Mouse (Mus musculus) frontal cortex, postnatal 10 days (tissue): ENCODE data around the gene Ss18l2.

ENCODE experiments used
- DNase-seq, 2 experiments: peaks; one replicate each; pipeline ENCODE4 v3.0.0; 2022; ENCODE audit warnings: low spot score in 2 of 2, mixed read lengths in 1 of 2

Gene Ss18l2

DNA sequence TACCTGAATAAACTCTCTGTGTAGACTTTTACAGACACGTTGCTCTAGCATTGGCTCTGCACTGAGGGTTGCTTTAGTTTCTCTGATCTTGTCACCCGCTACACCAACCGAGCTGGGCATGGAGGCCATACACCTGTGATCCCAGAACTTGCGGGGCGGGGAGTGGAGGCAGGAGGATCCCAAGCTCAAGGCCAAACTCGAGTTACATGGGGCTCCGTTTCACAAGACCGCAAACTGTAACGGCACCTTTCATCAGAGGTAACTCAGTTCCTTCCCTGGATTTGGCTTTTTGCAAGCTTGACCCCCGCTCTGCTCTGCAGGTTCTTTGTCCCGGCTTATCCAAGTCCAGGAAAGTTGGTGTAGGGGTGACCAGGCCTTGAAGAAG, 5.9 kb upstream of the Ss18l2 start:
- no peak for DNase-seq

DNA sequence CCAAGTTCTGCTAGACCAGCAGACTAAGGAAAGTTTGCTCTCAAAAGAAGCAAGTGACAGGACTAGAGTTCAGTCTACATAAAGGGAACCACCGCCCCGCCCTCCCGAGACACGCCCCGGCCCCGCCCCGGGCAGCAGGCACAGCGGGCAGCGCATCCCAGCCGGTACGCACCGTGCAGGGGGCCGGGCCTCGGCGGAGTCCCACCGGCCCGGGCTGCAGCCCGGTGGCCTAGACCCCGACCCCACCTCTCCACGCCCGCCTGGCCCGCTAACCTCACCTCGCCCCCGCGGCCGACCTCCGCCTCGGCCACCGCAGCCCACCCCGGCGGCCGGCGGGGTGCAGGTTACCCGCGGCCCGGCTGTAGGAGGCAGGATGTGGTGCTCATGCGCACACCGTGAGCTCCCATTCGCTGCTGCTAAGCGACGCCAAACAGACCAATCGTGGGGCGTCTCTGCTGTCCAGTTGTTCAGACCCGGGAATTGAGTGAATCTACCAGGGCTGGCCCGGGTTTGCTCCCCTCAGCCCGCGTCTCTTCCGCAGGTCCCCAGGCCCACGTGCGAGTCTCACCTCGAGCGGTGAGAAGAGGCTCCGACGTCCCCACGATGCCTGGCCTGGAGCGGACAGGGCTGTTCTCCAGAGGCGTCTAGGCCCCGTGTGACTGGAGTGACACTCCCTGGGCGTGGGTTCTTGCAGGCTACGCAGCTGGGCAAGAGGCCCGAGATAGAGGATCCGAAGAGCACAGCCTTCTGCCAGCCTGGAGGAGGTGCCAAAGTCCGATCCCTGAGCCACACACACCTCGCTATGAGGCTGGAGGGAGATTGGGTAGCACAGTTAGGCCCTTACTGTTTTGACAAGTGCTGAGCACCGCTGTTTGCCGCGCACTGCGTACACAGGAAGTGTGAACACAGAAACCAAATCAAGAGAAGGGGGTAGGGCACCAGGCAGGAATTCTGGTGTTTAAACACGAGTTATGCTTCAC, 5.2 kb upstream of the Ss18l2 start, which contains the start of gene Sec22c:
Gene Sec22c, minus strand, starts transcription at position 845 of the 980 bp plus-strand sequence.
- DNase-seq, result peak; percentile 82 to 87

DNA sequence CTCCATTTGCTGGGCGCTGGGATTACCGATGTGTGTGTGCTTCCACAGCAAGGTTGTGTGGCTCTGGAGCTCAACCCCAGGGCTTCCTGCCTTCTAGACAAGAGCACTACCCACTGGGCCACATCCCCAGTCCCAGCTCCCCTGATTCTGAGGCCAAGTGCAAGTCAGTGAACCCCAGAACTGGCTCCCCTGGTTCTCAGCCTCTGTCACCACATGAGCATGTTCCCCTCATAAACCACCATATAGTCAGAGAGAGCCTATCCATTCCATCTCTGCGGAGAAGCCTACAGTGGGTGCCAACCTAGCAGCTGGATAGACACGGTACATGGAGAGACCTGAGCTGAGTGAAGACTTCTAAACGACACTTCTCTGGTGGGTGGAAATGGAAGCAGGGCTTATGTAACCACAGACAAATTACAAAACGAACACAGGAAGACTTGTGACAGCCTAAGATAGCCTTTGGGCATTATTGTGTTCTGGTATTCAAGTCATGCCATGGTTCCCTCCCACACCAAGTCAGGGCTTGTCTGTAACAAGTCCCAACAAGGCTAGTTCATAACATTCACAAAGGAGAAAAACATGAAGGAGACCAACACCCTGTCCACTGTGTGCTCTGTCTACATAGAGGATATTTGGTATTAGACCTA, 4.0 kb upstream of the Ss18l2 start:
- no peak for DNase-seq

DNA sequence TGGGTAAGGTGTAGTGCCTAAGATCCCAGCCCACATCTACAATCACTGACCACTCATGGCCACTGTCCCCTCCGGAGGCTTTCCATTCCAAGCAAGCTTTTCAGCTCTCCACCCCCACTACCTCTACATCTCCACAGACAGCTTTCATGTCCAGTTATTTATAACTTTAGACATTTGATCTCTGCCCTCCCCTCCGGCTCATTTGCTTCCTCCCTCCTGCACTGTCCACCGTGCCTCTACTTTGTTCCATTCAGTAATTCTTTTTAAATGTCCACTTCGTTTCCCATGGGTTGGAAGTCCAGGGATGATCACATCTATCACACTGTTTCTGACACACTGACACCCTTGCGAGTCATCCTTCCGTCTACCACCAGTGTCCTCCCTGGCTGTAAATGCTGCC, 2.3 kb upstream of the Ss18l2 start:
- DNase-seq, result no peak

DNA sequence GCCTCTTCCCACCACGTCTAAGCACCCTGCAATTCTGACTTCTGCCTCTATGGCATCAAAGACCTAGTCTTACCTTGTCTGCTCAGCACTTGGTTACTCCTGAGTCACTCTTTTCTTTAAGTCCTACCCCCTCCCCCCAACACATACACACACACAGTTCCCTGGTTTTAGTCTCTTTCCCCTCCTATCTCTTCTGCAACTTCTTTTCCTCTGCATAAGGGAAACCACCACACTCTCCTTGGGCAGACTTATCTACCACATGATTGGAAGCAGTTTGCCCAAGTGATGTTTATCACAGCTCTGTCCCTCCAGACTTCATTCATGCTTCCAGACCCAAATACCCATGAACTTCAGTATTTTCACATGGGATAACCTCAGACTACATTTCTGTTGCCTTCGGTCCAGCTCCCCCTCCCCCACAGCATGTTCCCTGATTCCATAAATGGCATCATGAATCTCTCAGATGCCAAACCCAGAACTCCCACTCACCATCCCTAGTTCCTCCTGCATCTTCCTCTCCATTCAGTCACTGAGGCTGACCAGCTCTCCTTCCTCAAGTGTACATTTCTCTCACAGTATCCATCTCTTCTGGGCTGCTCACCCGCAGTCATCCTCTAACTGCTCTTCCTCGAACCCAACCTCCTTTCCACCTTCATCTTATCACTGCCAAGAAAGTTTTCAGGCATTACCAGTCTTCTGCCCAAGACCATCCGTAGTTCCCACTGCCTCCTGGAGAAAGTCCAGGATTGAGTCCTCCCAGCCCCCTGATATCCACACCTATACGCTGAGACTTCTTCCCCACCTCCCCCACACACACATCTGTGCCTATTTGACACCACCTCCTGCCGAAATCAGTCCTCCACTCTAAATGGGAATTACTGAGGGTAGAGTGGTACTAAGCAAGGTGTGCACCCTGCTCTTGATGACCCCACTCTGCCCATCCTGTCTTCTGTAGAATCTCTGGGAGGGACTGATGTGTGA, 1.3 kb upstream of the Ss18l2 start:
- no peak for DNase-seq

DNA sequence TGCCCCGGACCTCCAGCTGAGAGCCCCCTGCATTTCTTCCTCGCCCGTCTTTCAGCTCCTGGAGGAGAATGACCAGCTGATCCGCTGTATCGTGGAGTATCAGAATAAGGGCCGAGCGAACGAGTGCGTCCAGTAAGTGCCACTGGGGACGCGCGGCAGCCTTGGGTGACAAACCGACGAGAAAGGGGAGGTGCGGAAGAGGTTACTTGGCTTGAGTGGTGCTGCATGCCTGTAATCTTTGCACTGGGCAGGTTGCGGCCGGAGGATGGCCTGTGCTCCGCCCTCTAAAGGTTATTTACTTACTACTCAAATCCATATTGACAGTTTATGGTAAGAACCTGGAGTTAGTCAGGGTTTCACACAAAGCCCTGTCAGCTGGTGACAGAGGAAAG, 451 bp downstream of the Ss18l2 start:
- no peak for DNase-seq

DNA sequence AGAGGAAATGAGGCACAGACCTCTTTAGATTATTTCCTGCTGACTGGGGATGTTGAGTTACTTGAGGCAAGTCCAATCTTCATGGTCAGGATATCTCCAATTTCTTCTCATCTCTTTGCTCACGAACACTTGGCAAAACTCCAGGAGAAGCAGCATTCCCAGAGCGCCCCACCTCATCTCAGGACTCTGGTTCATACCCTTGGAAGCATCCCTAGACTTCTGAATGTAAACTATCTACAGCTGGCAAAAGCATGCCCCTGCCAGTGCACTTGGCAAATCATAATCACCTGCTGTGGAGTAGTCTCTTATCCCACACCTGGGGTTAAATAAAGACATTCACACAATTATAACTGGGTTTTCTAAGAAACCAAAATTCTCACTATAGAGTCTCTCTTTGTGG, 6.9 kb downstream of the Ss18l2 start:
- DNase-seq, result no peak

DNA sequence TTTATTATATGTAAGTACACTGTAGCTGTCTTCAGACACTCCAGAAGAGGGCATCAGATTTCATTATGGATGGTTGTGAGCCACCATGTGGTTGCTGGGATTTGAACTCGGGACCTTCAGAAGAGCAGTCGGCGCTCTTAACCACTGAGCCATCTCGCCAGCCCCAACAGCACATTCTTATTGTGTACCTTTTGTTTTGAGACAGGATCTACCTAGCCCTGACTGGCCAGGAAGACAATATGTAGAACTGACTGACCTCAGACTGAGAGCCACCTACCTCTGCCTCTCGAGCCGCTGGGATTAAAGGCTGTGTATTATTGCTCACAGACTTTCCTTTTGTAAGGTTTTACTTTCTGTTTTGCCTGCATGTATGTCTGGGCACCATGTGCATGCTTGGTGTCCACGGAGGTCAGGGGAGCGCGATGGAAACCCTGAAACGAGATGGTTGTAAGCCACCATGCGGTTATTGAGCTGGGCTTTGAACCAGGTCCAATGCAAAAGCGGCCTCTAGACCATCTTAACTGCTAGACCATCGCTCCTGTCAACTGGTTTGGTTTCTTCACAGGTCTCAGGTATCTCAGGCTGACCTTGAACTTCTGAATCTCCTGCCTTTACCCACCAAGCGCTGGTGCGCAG, 8.1 kb downstream of the Ss18l2 start:
- DNase-seq, result no peak

DNA sequence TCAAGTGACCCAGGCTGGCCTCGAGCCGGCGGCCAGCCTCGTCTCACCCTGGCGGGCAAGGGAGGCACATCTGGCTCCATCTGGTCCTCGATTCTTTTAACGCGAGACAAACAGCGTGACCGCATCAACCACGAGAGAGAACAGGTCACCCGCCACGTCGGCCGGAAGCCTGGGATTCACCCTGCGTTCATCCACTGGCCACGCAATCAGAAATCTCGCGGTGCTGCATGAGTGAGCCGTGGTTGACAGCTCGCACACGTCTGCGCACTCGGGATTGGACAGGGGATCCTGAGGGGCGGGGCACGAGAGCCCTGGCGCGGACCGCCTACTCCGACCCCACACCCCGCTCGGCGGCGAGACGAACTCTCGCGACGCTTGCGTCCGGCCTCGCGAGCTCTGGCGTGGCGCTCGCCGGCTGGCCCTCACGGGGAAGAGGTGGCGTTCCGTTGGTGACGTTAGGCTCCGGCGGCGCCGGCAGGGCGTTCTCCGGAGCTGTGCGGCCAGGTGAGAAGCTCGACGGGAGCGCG, 8.7 kb downstream of the Ss18l2 start, which contains the start of gene Nktr:
Gene Nktr, plus strand, starts transcription at position 378 of the 527 bp plus-strand sequence.
- peak; percentile 97 to 98 for DNase-seq

DNA sequence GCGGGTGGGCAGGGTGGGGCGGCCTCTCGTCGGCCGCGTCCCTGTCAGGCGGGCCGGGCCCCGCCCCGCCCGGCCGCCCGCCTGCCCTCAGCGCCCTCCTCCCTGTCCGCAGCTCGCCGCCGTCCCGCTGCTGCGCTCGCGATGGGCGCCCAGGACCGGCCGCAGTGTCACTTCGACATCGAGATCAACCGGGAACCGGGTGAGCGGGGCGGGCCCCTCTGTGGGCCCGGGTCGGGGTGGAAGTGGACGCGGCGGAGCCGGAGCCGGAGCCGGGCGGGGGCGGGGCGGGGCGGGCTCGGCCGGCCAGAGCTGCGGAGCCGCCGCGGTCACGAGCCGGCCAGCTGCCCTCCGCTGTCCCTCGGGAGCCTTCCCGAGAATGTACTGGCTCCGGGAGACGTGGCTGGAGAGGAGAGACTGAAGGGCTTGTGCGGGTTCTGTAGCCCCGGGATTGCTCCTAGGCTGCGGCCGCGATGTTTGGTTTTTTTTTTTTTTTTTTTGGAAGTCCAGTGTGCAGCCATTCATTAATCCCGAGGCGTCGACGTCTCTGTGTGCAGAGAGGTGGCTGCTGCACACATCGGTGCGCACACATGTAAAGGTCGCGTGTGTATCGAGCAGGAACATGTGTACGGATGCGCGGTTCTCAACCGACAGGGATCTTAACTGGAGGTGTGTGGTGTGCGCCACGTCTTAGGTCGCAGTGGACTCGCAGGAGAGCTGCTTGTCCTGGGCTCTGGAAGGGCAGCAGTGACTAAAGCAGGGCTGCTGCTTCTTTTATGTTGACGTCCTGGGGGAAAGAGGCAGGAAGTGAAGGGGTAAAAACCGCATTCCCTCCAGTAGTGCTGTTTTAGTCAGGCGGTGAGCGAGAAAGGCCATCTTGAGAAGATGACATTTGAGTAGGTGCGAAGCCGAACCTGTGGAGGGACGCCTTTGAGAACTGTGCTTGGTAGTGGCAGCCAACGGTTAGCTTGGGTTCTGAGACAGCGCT, 9.5 kb downstream of the Ss18l2 start:
- DNase-seq, result no peak

DNA sequence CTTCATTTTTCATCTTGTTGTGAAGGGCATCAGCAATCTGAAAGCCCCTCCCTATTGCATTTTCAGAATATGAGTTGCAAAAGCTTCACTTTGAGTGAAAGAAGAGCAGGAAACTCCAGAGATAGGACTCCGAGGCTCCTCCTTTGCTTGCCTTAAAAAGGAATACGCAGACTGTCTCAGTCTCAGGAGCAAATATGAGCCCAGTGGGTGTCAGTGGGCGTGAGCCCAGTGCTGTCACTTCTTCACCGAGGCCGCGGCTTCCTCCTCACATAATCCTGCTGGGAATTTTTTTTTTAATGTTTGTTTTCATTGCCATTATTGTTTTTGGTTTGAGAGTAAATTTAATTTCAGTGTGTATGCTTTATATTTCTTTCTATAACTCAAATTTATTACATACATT, 30.4 kb downstream of the Ss18l2 start:
- no peak for DNase-seq

DNA sequence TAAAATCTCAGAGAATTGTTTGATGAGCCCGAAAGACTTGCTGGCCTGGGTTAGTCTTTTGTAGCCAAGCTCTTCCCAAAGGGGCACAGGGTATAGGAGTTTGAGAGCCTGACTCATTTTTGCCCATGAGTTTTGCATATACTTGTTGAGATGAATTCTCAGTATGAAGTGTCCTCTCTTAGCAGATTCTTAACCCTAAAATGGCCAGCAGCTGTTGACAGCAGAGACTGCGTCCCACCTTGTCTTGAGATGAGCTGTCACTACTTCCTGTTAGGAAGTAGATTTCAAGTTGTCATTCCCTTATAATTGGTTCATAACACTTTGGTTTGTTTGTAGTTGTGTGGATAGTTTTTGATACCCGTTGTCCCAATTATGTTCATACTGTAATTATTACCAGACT, 31.0 kb downstream of the Ss18l2 start:
- no peak for DNase-seq

DNA sequence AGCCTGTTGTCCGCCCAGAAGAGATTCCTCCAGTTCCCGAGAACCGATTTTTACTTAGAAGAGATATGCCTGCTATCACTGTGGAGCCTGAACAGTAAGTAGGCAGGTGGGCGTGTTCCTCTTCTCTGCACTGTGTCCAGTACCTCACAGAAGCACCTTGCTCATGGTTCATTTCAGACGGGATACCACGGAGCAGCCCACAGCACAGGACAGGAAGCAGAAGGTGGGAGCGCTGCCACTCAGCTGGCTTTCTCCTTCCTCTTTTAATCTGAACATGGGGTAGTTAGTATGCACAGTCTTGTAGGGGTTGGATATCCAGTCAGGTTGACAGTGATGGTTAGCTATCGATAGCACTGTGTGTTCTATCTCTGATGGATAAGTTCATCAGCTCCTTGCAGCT, 33.9 kb downstream of the Ss18l2 start:
- DNase-seq, result no peak

DNA sequence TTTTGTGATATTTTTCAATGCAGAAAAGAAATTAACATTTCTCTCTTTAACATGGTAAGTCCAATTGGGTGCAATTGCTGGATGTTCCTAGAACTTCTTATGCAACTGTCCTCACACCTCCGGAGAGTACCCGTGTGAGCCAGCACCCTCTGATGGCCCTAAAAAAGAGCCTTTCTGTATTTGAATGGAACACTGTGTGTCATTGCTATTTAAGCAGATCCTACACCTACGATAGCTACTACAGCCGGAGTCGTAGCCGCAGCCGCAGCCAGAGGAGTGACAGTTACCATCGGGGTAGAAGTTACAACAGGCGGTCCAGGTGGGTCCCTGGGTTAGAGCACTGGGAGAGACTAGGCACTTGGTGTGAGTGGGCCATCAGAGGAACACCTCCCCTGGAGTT, 42.6 kb downstream of the Ss18l2 start:
- DNase-seq, result no peak

DNA sequence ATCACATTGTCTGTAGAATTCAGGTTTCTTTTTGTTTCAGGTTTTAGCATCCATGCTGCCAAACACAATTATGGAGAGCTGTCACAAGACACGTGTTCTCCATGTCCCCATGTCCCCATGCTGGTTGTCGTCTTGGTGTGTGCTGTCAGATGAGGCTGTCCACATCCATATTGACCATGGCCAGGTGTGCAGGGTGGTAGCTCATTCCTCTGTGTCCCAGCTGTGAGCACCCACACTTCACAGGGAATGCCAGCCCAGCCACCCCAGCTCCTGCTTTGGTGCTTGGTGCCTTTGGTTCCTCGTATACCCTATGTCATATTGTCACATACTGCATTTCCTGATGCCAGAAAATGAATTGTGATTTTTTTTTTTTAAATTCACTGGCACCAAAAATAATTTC, 44.5 kb downstream of the Ss18l2 start:
- no peak for DNase-seq

DNA sequence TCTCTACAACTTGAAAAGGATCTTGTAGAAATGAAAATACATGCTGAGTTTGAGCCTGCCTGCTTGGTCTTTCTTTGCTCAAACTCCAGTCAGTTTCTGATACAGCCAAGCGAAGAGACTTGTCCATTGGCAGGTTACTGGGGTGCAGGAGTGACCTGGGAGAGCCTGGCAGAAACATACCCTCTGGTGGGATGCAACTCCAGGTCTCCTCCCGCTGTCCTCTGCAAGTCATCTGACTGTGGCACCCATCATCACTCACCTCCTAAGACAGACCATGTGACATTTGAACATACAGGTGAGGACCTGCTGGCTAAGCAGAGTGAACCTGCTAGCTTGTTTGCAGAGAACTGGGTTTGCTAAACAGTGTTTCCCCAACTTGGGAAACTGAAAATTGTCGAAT, 46.7 kb downstream of the Ss18l2 start:
- DNase-seq, result no peak

DNA sequence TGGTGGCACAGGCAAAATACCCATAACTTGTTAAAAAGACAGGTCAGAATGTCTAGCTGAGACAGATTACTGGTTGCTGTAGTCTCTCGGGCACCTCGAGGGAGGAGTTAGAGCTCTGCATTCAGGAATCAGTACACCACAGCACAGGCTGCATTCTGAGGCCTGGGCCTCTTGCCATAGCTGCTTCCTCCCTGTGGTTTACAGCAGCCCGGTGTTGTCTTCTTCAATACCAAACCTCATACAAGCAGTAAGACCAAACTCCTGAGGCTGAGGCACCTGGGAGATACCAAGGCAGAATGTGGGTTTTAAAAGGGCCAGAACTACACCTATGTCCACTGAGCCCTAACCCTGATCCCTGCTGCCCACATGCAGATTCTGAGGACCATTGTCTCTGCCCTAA, 47.3 kb downstream of the Ss18l2 start:
- DNase-seq, result no peak

DNA sequence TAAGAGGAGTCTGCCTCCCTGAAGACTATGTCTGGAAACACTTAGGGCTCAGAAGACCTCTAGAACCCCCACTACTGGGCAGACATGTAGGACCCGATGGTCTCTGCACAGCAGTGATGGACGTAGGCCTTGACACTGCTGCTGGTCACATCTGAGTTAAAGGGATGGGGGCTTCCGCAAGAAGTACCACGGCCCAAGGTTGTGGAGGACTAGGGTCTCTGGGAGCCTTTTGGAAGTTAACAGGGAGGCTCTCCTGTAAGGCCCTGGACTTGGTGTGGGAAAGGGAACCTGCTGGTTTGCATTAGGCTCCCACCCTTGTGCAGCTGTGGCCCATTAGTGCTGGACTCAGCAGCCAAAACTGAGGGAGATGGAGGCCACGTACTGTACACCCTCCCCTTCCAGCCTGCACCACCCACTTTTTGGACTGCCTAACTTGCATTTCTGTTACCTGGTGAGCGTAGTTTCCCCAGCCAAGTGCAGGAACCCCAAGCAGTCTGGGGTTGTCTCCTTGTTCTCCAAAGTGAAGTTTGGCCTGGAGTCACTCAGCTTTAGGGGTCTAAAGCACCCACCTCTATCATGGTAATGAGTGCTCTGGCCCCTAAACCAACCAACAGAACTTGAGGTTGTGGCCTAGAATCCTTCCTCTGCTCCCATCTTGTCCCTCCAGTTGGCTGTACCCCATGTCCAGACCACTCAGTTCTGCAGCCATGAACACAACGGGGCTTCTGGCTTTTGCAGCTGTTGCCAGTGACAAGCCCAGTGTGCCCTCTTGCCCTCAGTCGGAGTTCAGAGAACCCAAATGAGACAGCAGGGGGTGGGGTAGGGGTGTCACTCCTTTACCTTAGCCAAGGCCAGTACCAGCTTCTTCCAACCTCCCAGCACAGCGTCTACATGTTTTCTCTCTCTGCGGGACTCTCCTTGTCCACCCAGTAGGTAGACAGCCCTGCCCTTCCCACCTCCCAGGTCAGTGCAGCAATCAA, 48.0 kb downstream of the Ss18l2 start:
- no peak for DNase-seq
